Mouse (Mus musculus) thymus, adult 2 months (tissue): ENCODE measurements around the gene Fbn1.

Experiments used
- CTCF ChIP-seq: fragments of 200-500 bp; IDR thresholded peaks from 2 replicates; pipeline ENCODE4 v1.5.1; 2012; ENCODE audit warnings: mild to moderate bottlenecking, control low read depth, low read length, moderate library complexity, borderline replicate concordance; ENCODE audit not compliant: control insufficient read depth, poor library complexity, insufficient read depth; ENCODE audit errors: extremely low read depth
- POLR2A ChIP-seq: fragments of 200-500 bp; IDR thresholded peaks from 2 replicates; pipeline ENCODE4 v1.6.1; 2012; ENCODE audit warnings: mild to moderate bottlenecking, low read length, control low read depth, moderate library complexity; ENCODE audit not compliant: control insufficient read depth, poor library complexity, insufficient read depth; ENCODE audit errors: extremely low read depth

DNA sequence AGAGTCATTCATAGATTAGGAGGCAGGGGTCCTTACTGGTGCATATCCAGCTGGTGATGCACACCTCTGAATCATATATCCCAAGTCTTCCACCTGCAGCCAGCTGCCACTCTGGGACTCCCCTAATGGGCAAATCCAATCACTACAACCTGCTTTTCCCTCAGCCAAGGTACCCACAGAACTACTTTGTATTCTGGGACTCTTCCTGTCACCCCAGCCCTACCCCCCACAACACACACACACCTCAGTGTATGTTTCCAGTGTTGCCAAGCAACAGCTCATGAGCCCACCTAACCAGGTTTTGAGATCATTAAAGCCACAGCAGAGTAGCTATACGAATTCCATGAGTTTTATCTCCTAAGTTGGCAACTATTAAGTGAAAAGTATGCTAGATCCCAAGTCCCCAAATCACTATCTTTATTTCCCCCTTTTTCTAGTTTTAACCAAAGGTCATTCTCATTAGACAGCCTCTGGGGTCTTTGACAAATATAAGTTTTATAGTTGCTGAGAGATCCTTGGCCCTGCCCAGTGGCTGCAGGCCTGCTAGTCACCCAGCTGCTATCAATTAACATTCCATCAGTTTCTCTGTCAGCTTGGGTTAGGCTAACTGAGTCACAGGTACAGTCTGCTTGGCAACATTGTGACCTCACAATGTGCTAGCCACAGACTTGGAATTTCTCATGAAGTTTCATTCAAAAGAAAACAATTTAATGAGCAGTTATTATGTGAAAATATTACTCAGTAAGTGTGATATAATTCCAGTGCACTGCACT, 41.2 kb upstream of the Fbn1 start:
- TF ChIP-seq CTCF (no peak), POLR2A (no peak)
